9 mouse cellular contexts compared by ENCODE assay signal in the genomic region with DNA sequence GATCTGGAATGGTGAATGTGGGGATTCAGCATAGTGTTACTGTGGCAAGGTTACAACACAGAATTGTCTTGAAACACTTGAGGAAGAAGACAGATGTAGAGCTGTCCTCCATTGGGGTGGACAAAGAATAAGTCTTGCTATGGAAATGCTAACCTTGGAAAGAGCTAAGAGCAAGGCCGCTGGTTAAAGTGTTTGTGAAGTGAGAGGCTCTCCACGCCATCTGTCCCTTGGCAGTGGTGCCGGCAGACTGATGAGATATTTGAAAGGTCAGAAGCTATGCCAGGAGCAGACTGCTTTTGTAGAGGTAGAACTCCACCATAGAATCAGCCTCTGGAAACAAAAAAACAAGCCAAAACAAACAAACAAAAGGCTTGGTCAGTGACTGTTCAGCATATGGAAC. TPM values are rescaled to one million over a fixed set of nuclear protein-coding genes. Genes with fewer than 3 reads are reported as not detected.
DNase-seq lines count a peak whose midpoint lies in the region; ATAC-seq and TF ChIP-seq lines count a peak whose summit lies in the region.
"Had no signal": no experiment of that assay in that cellular context is flagged by ENCODE, and none has a peak within 500 bp of the region (broad histone marks: within the 10 kb centered on the region; RNA-seq: fewer than 3 reads in every experiment).

No protein-coding gene starts in this region.

- no peaks in the 10 kb centered on the region for H3K9me3 ChIP-seq in forebrain, embryonic 13.5 days (replicated peaks)
- H3K9me3 ChIP-seq in forebrain, embryonic 14.5 days (replicated peaks; ENCODE audit: control insufficient read depth, low read length), result no peaks in the 10 kb centered on the region
- no peaks in the 10 kb centered on the region for H3K9me3 ChIP-seq in lung, embryonic 16.5 days (ENCODE audit: control insufficient read depth, low read length)

- TF ChIP-seq CTCF in olfactory bulb, adult 2 months (IDR thresholded peaks at IDR 0.05; ENCODE audit: insufficient read depth, low read depth, low read length), result no peak

- H3K4me3 ChIP-seq in forebrain, embryonic 13.5 days, result no peak overlapping the region
- no peak overlapping the region for H3K4me3 ChIP-seq in forebrain, embryonic 14.5 days (ENCODE audit: low read depth, low read length)
- H3K4me3 ChIP-seq in lung, embryonic 16.5 days (ENCODE audit: low read length), result peak overlapping the region; percentile 2; the same call in 1 of the 2 replicates
- no peak overlapping the region for H3K4me3 ChIP-seq in olfactory bulb, adult 2 months (ENCODE audit: insufficient read depth, low read depth, low read length)

- H3K36me3 ChIP-seq in forebrain, embryonic 13.5 days (ENCODE audit: poor library complexity, severe bottlenecking), result peaks cover 12% of the 10 kb centered on the region
- H3K36me3 ChIP-seq in forebrain, embryonic 14.5 days (ENCODE audit: control insufficient read depth, insufficient read depth, low read length), result peaks cover 13% of the 10 kb centered on the region; the same call in 1 of the 2 replicates
- H3K36me3 ChIP-seq in lung, embryonic 16.5 days (ENCODE audit: control insufficient read depth, insufficient read depth, low read length), result peaks cover 15% of the 10 kb centered on the region

- 0 out of 2 replicates have a peak, but pooled peaks cover 4% of the 10 kb centered on the region for H3K4me1 ChIP-seq in forebrain, embryonic 13.5 days
- no peaks in the 10 kb centered on the region for H3K4me1 ChIP-seq in forebrain, embryonic 14.5 days (ENCODE audit: control insufficient read depth, insufficient read depth, low read length)
- H3K4me1 ChIP-seq in lung, embryonic 16.5 days (replicated peaks; ENCODE audit: control insufficient read depth, insufficient read depth, low read length), result peaks cover 48% of the 10 kb centered on the region
- H3K4me1 ChIP-seq in olfactory bulb, adult 2 months (ENCODE audit: control insufficient read depth, insufficient read depth, low read length), result peaks cover 9% of the 10 kb centered on the region

- ATAC-seq in forebrain, embryonic 13.5 days, result no peak
- ATAC-seq in forebrain, embryonic 14.5 days, result no peak
- ATAC-seq in lung, embryonic 16.5 days (ENCODE audit: low read depth), result peak; percentile 29; the same call in 1 of the 2 replicates
- no peak for ATAC-seq in megakaryocyte progenitor cell, adult 5-6 weeks (replicated peaks; ENCODE audit: poor library complexity)
- no peak for ATAC-seq in activated CD4-positive, CD25-positive, alpha-beta regulatory T cell, adult 4 months

- 0 out of 2 replicates have a peak overlapping the region, but pooled peaks have one; percentile 8 for H3K27ac ChIP-seq in forebrain, embryonic 13.5 days
- H3K27ac ChIP-seq in forebrain, embryonic 14.5 days (ENCODE audit: low read depth, low read length), result no peak overlapping the region
- peak overlapping the region; percentile 76 for H3K27ac ChIP-seq in lung, embryonic 16.5 days (ENCODE audit: low read length)
- 0 out of 2 replicates have a peak overlapping the region, but pooled peaks have one; percentile 26 for H3K27ac ChIP-seq in olfactory bulb, adult 2 months (ENCODE audit: insufficient read depth, low read depth, low read length)

- no peaks in the 10 kb centered on the region for H3K27me3 ChIP-seq in forebrain, embryonic 13.5 days
- H3K27me3 ChIP-seq in forebrain, embryonic 14.5 days (replicated peaks; ENCODE audit: control insufficient read depth, insufficient read depth, low read length), result no peaks in the 10 kb centered on the region
- no peaks in the 10 kb centered on the region for H3K27me3 ChIP-seq in lung, embryonic 16.5 days (ENCODE audit: control insufficient read depth, insufficient read depth, low read depth, low read length)

- DNase-seq in forebrain, embryonic 14.5 days (ENCODE audit: low spot score), result no peak
- no peak for DNase-seq in lung, postnatal 25 days (ENCODE audit: low spot score)
- peak; percentile 65 to 66 for DNase-seq in heart, adult 18-20 months
- DNase-seq: thymus, postnatal 36 days had no signal

- WGBS in forebrain, embryonic 13.5 days, result 79% methylated on average over 3 of the region's 3 CpGs
- 70% methylated on average over 3 of the region's 3 CpGs for WGBS in forebrain, embryonic 14.5 days
- 32% methylated on average over 3 of the region's 3 CpGs for WGBS in lung, embryonic 16.5 days
- 53% methylated on average over 3 of the region's 3 CpGs for WGBS in olfactory bulb, adult 2 months

- H3K9ac ChIP-seq in forebrain, embryonic 13.5 days, result no peak overlapping the region
- H3K9ac ChIP-seq in forebrain, embryonic 14.5 days (ENCODE audit: low read length), result no peak overlapping the region
- peak overlapping the region; percentile 45 for H3K9ac ChIP-seq in lung, embryonic 16.5 days (ENCODE audit: low read length)

- no peak for TF ChIP-seq POLR2A in olfactory bulb, adult 2 months (IDR thresholded peaks at IDR 0.05; ENCODE audit: insufficient read depth, low read depth, low read length)

- H3K4me2 ChIP-seq in forebrain, embryonic 13.5 days, result no peak overlapping the region
- no peak overlapping the region for H3K4me2 ChIP-seq in forebrain, embryonic 14.5 days (ENCODE audit: low read length)
- H3K4me2 ChIP-seq in lung, embryonic 16.5 days (ENCODE audit: low read depth, low read length), result peak overlapping the region; percentile 38

RNA-seq across cellular contexts. Expression of gene Ranbp2, which starts 50.1 kb away (rescaled TPM):
- 20.2 and 23.3 TPM in 2 replicates for polyA plus RNA-seq in forebrain, embryonic 13.5 days (2015; fragmentation: Nextera tagmentation; extraction: Ambion mirVana)
- 24.2 and 33.4 TPM in 2 replicates for polyA plus RNA-seq in forebrain, embryonic 14.5 days (2014; fragmentation: Nextera tagmentation; extraction: Ambion mirVana)
- polyA plus RNA-seq in lung, embryonic 16.5 days (2015; fragmentation: Nextera tagmentation; extraction: Ambion mirVana), result 26.0 and 29.1 TPM in 2 replicates
- total RNA-seq in heart, adult 18-20 months (2021), result 10 to 100 TPM; 51.1 to 54.7 TPM
- polyA plus RNA-seq in olfactory bulb, adult 2 months (2012; ENCODE audit: insufficient read depth, insufficient read length, low replicate concordance, missing spikeins), result 82.6 TPM in 1 of 2 replicates, not detected in the other
- total RNA-seq in megakaryocyte progenitor cell, adult 5-6 weeks (2015), result 158 and 161 TPM in 2 replicates
- 177 and 233 TPM in 2 replicates for total RNA-seq in megakaryocyte progenitor cell, adult 5-6 weeks (2017)
- polyA plus RNA-seq in activated CD4-positive, CD25-positive, alpha-beta regulatory T cell, adult 4 months (2017; shearing (Covaris generic)), result 10 to 100 TPM; 20.7 to 23.2 TPM

Comparison
In these comparisons a context has a peak if more than half of its experiments do, and no peak if none do; other contexts are left out.
1. DNase-seq: peak in heart, adult 18-20 months (2 of 2); none in forebrain, embryonic 14.5 days (single experiment) and lung, postnatal 25 days (single experiment).